Mouse (Mus musculus): ENCODE results near the gene Trex1.

GRCm38 (mm10) chr9:109028919-109029318, 30.6 kb downstream of the Trex1 start:
- no peak for TF ChIP-seq POLR2A (IDR thresholded peaks at IDR 0.05; ENCODE audit: low read depth, low read length)
- TF ChIP-seq CTCF (conservative IDR thresholded peaks at IDR 0.05; ENCODE audit: insufficient read depth, insufficient read length, low read depth, low read length): no peak

Measured in kidney, adult 2 months (tissue).